In genomic region chr4:155868614-155869298, GRCm38 (mm10) we compare ENCODE assay signal across 8 mouse cellular contexts. TPM values are rescaled to one million over a fixed set of nuclear protein-coding genes. Genes with fewer than 3 reads are reported as not detected.
DNase-seq lines count a peak whose midpoint lies in the region; ATAC-seq and TF ChIP-seq lines count a peak whose summit lies in the region.

No protein-coding gene starts in this region.

- no peaks in the 10 kb centered on the region for H3K9me3 ChIP-seq in forebrain, embryonic 11.5 days (ENCODE audit: control insufficient read depth, low read length)
- no peaks in the 10 kb centered on the region for H3K9me3 ChIP-seq in lung, embryonic 16.5 days (ENCODE audit: control insufficient read depth, low read length)
- H3K9me3 ChIP-seq in stomach, embryonic 16.5 days (replicated peaks; ENCODE audit: control insufficient read depth, low read length) = no peaks in the 10 kb centered on the region

- TF ChIP-seq POLR2A in kidney, adult 2 months (IDR thresholded peaks at IDR 0.05; ENCODE audit: low read depth, low read length) = no peak

- H3K4me1 ChIP-seq in forebrain, embryonic 11.5 days (replicated peaks; ENCODE audit: control insufficient read depth, insufficient read depth, low read length) = peaks cover 6% of the 10 kb centered on the region; the same call in 1 of the 2 replicates
- H3K4me1 ChIP-seq in kidney, adult 2 months (ENCODE audit: control insufficient read depth, insufficient read depth, low read length) = no peaks in the 10 kb centered on the region; the same call in 1 of the 2 replicates
- H3K4me1 ChIP-seq in lung, embryonic 16.5 days (replicated peaks; ENCODE audit: control insufficient read depth, insufficient read depth, low read length) = peaks cover 18% of the 10 kb centered on the region
- peaks cover 7% of the 10 kb centered on the region; the same call in 1 of the 2 replicates for H3K4me1 ChIP-seq in stomach, embryonic 16.5 days (ENCODE audit: control insufficient read depth, insufficient read depth, low read length)

- WGBS in forebrain, embryonic 11.5 days = 10% methylated on average over 22 of the region's 22 CpGs
- 6% methylated on average over 22 of the region's 22 CpGs for WGBS in kidney, adult 2 months
- WGBS in lung, embryonic 16.5 days = 7% methylated on average over 22 of the region's 22 CpGs
- 6% methylated on average over 22 of the region's 22 CpGs for WGBS in stomach, embryonic 16.5 days

- DNase-seq in urinary bladder, postnatal 14 days (ENCODE audit: low spot score) = peak; percentile 62
- no peak for DNase-seq in urinary bladder, postnatal 25 days (ENCODE audit: low spot score)
- no peak for DNase-seq in forebrain, embryonic 11.5 days (ENCODE audit: low spot score)
- peak; percentile 63 for DNase-seq in kidney, adult 2 months
- no peak for DNase-seq in spleen, adult 18-20 months
- DNase-seq in layer of hippocampus, postnatal 25 days (ENCODE audit: extremely low spot score in 1 of 2, low spot score in 1 of 2) = no peak

- H3K36me3 ChIP-seq in forebrain, embryonic 11.5 days (ENCODE audit: control insufficient read depth, insufficient read depth, low read length) = no peaks in the 10 kb centered on the region; the same call in 1 of the 2 replicates
- no peaks in the 10 kb centered on the region for H3K36me3 ChIP-seq in kidney, adult 2 months (ENCODE audit: control insufficient read depth, insufficient read depth, low read length)
- H3K36me3 ChIP-seq in lung, embryonic 16.5 days (ENCODE audit: control insufficient read depth, insufficient read depth, low read length) = peaks cover 23% of the 10 kb centered on the region
- H3K36me3 ChIP-seq in stomach, embryonic 16.5 days (ENCODE audit: control insufficient read depth, insufficient read depth, low read length) = peaks cover 10% of the 10 kb centered on the region

- H3K9ac ChIP-seq in forebrain, embryonic 11.5 days (ENCODE audit: low read length) = peak overlapping the region; percentile 84
- H3K9ac ChIP-seq in lung, embryonic 16.5 days (ENCODE audit: low read length) = peak overlapping the region; percentile 84
- peak overlapping the region; percentile 81 for H3K9ac ChIP-seq in stomach, embryonic 16.5 days (ENCODE audit: low read length)

- 0 out of 2 replicates have a peak overlapping the region, but pooled peaks have one; percentile 12 for H3K27ac ChIP-seq in forebrain, embryonic 11.5 days (ENCODE audit: low read depth, low read length)
- peak overlapping the region; percentile 5; the same call in 1 of the 2 replicates for H3K27ac ChIP-seq in kidney, adult 2 months (ENCODE audit: insufficient read depth, low read depth, low read length)
- peak overlapping the region; percentile 36 for H3K27ac ChIP-seq in lung, embryonic 16.5 days (ENCODE audit: low read length)
- peak overlapping the region; percentile 48; the same call in 1 of the 2 replicates for H3K27ac ChIP-seq in stomach, embryonic 16.5 days (ENCODE audit: low read length)

- peak; percentile 10 for ATAC-seq in forebrain, embryonic 11.5 days (replicated peaks; ENCODE audit: low FRiP score)
- ATAC-seq in lung, embryonic 16.5 days (ENCODE audit: low read depth) = peak; percentile 41
- ATAC-seq in stomach, embryonic 16.5 days (ENCODE audit: insufficient read depth, low FRiP score) = peak; percentile 44

- no peak for TF ChIP-seq CTCF in kidney, adult 2 months (conservative IDR thresholded peaks at IDR 0.05; ENCODE audit: insufficient read depth, insufficient read length, low read depth, low read length)

- peak overlapping the region; percentile 82 for H3K4me3 ChIP-seq in forebrain, embryonic 11.5 days (ENCODE audit: low read depth, low read length)
- peak overlapping the region; percentile 71 for H3K4me3 ChIP-seq in kidney, adult 2 months (ENCODE audit: insufficient read depth, low read depth, low read length)
- peak overlapping the region; percentile 80 for H3K4me3 ChIP-seq in lung, embryonic 16.5 days (ENCODE audit: low read length)
- peak overlapping the region; percentile 84 for H3K4me3 ChIP-seq in stomach, embryonic 16.5 days (replicated peaks; ENCODE audit: low read length)

- H3K4me2 ChIP-seq in forebrain, embryonic 11.5 days (ENCODE audit: low read depth, low read length, severe bottlenecking) = peak overlapping the region; percentile 90
- H3K4me2 ChIP-seq in lung, embryonic 16.5 days (ENCODE audit: low read depth, low read length) = peak overlapping the region; percentile 84
- peak overlapping the region; percentile 74 for H3K4me2 ChIP-seq in stomach, embryonic 16.5 days (ENCODE audit: low read depth, low read length)

- H3K27me3 ChIP-seq in forebrain, embryonic 11.5 days (ENCODE audit: control insufficient read depth, insufficient read depth, low read length) = no peaks in the 10 kb centered on the region
- H3K27me3 ChIP-seq in kidney, adult 2 months (replicated peaks; ENCODE audit: control insufficient read depth, insufficient read depth, low read length) = no peaks in the 10 kb centered on the region
- no peaks in the 10 kb centered on the region for H3K27me3 ChIP-seq in lung, embryonic 16.5 days (ENCODE audit: control insufficient read depth, insufficient read depth, low read depth, low read length)
- H3K27me3 ChIP-seq in stomach, embryonic 16.5 days (ENCODE audit: control insufficient read depth, insufficient read depth, low read length) = no peaks in the 10 kb centered on the region

RNA-seq across cellular contexts. Expression of gene Cptp, which starts 0.5 kb away (rescaled TPM):
- polyA plus RNA-seq in forebrain, embryonic 11.5 days (2014; fragmentation: Nextera tagmentation; extraction: Ambion mirVana) = 22.3 and 27.0 TPM in 2 replicates
- 46.2 and 53.1 TPM in 2 replicates for polyA plus RNA-seq in kidney, adult 2 months (2012; rRNA removed)
- polyA plus RNA-seq in lung, embryonic 16.5 days (2015; fragmentation: Nextera tagmentation; extraction: Ambion mirVana) = 15.6 and 16.4 TPM in 2 replicates
- polyA plus RNA-seq in stomach, embryonic 16.5 days (2015; fragmentation: Nextera tagmentation; extraction: Ambion mirVana) = 19.4 and 23.0 TPM in 2 replicates
- 10 to 100 TPM; 29.7 to 33.0 TPM for total RNA-seq in layer of hippocampus, postnatal 25 days (2021)

RNA-seq across cellular contexts. Expression of gene Ints11, which starts 0.6 kb away (rescaled TPM):
- 108 and 117 TPM in 2 replicates for polyA plus RNA-seq in forebrain, embryonic 11.5 days (2014; fragmentation: Nextera tagmentation; extraction: Ambion mirVana)
- 26.0 and 28.9 TPM in 2 replicates for polyA plus RNA-seq in kidney, adult 2 months (2012; rRNA removed)
- polyA plus RNA-seq in lung, embryonic 16.5 days (2015; fragmentation: Nextera tagmentation; extraction: Ambion mirVana) = 74.2 and 75.8 TPM in 2 replicates
- 61.2 and 63.9 TPM in 2 replicates for polyA plus RNA-seq in stomach, embryonic 16.5 days (2015; fragmentation: Nextera tagmentation; extraction: Ambion mirVana)
- total RNA-seq in layer of hippocampus, postnatal 25 days (2021) = 10 to 100 TPM; 35.6 to 36.4 TPM

RNA-seq across cellular contexts. Expression of gene Tas1r3, which starts 5.6 kb away (rescaled TPM):
- polyA plus RNA-seq in forebrain, embryonic 11.5 days (2014; fragmentation: Nextera tagmentation; extraction: Ambion mirVana) = 0.45 and 0.60 TPM in 2 replicates
- 0.64 and 0.72 TPM in 2 replicates for polyA plus RNA-seq in kidney, adult 2 months (2012; rRNA removed)
- polyA plus RNA-seq in lung, embryonic 16.5 days (2015; fragmentation: Nextera tagmentation; extraction: Ambion mirVana) = 0.24 and 0.30 TPM in 2 replicates
- 0.32 and 0.35 TPM in 2 replicates for polyA plus RNA-seq in stomach, embryonic 16.5 days (2015; fragmentation: Nextera tagmentation; extraction: Ambion mirVana)
- total RNA-seq in layer of hippocampus, postnatal 25 days (2021) = under 1 TPM; 0.31 to 0.32 TPM

RNA-seq across cellular contexts. Expression of gene Dvl1, which starts 21.6 kb away (rescaled TPM):
- polyA plus RNA-seq in forebrain, embryonic 11.5 days (2014; fragmentation: Nextera tagmentation; extraction: Ambion mirVana) = 17.9 and 18.0 TPM in 2 replicates
- polyA plus RNA-seq in kidney, adult 2 months (2012; rRNA removed) = 123 and 174 TPM in 2 replicates
- polyA plus RNA-seq in lung, embryonic 16.5 days (2015; fragmentation: Nextera tagmentation; extraction: Ambion mirVana) = 4.5 and 6.0 TPM in 2 replicates
- 5.0 and 5.3 TPM in 2 replicates for polyA plus RNA-seq in stomach, embryonic 16.5 days (2015; fragmentation: Nextera tagmentation; extraction: Ambion mirVana)
- 10 to 100 TPM; 75.6 to 77.2 TPM for total RNA-seq in layer of hippocampus, postnatal 25 days (2021)

RNA-seq across cellular contexts. Expression of gene Pusl1, which starts 22.8 kb away (rescaled TPM):
- 53.4 and 53.7 TPM in 2 replicates for polyA plus RNA-seq in forebrain, embryonic 11.5 days (2014; fragmentation: Nextera tagmentation; extraction: Ambion mirVana)
- 27.3 and 34.1 TPM in 2 replicates for polyA plus RNA-seq in kidney, adult 2 months (2012; rRNA removed)
- 39.7 and 43.2 TPM in 2 replicates for polyA plus RNA-seq in lung, embryonic 16.5 days (2015; fragmentation: Nextera tagmentation; extraction: Ambion mirVana)
- 51.2 and 54.1 TPM in 2 replicates for polyA plus RNA-seq in stomach, embryonic 16.5 days (2015; fragmentation: Nextera tagmentation; extraction: Ambion mirVana)
- total RNA-seq in layer of hippocampus, postnatal 25 days (2021) = 10 to 100 TPM; 58.3 to 69.5 TPM

Comparison
In these comparisons a context has a peak if more than half of its experiments do, and no peak if none do; other contexts are left out.
1. DNase-seq: peak in urinary bladder, postnatal 14 days (single experiment) and kidney, adult 2 months (single experiment); none in urinary bladder, postnatal 25 days (single experiment), forebrain, embryonic 11.5 days (single experiment), spleen, adult 18-20 months (0 of 2) and layer of hippocampus, postnatal 25 days (0 of 2).
2. Peak in every context shown above with its lines, with median percentiles within 50 percentile points of each other: ATAC-seq, H3K27ac ChIP-seq, H3K4me2 ChIP-seq, H3K4me3 ChIP-seq and H3K9ac ChIP-seq.